Mouse (Mus musculus) heart, adult 18-20 months (tissue): ENCODE measurements around the gene Mtch1. TPM values are rescaled to one million over a fixed set of nuclear protein-coding genes. Genes with fewer than 3 reads are reported as not detected.
"Not testable (repeated sequence)": the region's sequence is repeated elsewhere in the genome, so short reads cannot be mapped to it uniquely, and the experiment has no call there.

ENCODE experiments used
- DNase-seq, 2 experiments: peaks; one replicate each; pipeline ENCODE4 v3.0.0; 2021 to 2022; ENCODE audit warnings: mixed read lengths in 1 of 2
- total RNA-seq, 2 experiments: library from RNA; stranded (reverse); gene quantifications; 2 replicates each; pipeline ENCODE4 v1.2.3; 2021

The Mtch1 gene
- total RNA-seq, 2 experiments from 2014 or later = 193 to 203 TPM

GRCm38 (mm10) chr17:29363109-29363508, 15.4 kb upstream of the Mtch1 start:
- DNase-seq = no peak

- peak in 1 of 2 experiments; percentile 37 for DNase-seq
Measured at GRCm38 (mm10) chr17:29361982-29362691, 14.4 kb upstream of the Mtch1 start.

DNA sequence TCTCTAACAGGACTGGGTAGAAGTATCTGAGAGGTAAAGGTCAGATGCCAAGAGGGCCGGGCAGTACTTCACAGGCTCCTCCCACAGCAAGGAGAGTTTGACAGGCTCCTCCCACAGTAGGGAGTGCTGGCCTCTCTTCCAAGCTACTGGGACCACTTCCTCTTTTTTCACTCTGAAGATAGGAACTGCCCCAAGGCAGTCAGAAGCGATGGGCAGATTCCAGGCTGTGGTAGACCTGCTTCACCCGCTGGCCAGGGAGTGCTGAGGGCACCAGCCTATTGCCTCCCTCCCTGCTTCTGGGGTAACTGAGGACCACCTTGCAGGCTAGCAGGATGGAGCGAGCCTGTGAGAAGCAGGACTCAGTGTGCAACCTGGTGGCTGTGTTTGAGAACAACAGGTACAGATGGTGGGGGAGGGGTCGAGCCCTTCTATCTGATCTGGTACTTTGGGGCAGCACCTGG, 13.1 kb upstream of the Mtch1 start, which contains the start of gene Fgd2:
Gene Fgd2 (plus strand): TSS at position 154 of the 461 bp plus-strand sequence.
- DNase-seq = peak; percentile 33 to 66

DNA sequence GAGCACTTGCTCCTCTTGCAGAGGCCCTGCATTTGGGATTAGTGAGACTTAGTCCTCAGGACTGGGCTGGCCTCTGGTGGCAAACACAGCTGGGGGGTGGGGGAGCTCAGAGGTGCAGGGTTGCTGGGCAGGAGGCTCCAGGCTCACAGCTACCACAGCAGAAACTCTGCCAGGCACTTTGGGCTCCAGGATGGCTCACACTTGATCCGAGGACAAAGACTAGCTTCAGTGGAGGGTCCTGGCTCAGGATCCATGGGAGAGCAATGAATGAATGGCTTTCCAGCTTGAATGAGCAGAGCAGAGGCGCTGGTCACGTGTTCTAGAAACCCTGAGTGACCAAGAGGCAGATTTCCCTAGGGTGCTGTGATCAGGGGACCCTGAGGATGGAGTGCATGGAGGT, 11.2 kb upstream of the Mtch1 start:
- DNase-seq = no peak

DNA sequence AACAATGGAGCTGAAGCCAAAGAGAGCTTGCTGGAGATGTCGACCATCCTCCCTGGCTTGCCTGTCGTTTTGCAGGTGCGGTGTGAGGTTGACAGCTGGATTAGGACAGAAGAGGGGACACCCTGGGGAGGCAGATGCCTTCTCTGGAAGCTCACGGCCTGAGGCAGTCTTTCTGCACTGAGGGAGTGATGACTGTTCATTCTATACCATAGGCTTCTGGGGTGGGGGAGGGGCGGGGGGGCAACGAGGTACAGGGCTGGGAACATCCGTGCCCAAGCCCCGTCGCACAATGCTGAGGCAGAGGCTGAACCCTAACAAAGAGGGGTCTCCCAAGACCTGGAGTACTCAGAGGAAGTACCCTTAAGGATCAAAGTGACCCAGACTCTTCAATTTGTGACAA, 9.1 kb upstream of the Mtch1 start:
- no peak for DNase-seq

DNA sequence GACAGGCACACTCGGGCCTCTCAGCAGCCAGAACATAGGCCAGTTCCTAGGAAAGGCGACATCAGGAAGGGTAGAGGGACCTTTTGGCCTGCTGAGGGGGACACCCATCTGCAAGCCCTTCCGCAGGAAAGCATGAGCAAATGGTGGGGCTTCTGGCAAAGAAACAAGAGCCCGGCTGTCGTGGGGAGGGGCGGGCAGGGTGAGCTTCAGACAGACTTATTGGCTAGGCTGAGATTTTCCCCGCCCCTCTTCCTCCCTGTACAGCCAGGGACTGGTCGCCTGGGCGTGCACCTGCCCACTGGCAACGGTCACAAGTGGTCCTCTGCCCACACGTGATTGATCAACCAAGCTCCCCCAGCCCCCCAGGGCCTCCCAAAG, 8.7 kb upstream of the Mtch1 start:
- DNase-seq = peak in 1 of 2 experiments; percentile 90

- peak; percentile 83 to 87 for DNase-seq
Measured at GRCm38 (mm10) chr17:29355841-29356478, 8.2 kb upstream of the Mtch1 start.

DNA sequence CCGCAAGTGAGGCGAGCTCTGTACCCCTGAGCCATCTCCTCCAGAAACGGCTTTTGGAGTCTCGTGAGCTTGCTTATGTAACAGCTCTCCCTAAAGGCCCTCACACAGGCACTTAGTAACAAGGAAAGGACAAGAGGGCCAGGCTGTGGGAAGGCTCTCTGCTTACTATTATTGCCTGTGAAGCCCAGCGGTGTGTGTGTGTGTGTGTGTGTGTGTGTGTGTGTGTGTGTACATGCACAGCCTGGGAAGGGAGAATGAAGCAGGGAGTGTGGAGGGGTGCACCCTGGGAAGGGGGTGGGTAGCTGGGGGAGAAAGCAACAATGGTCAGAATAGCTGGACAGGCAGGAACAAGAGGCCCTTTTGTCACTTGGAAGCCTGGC, 7.7 kb upstream of the Mtch1 start:
- DNase-seq = peak in 1 of 2 experiments; percentile 41

DNA sequence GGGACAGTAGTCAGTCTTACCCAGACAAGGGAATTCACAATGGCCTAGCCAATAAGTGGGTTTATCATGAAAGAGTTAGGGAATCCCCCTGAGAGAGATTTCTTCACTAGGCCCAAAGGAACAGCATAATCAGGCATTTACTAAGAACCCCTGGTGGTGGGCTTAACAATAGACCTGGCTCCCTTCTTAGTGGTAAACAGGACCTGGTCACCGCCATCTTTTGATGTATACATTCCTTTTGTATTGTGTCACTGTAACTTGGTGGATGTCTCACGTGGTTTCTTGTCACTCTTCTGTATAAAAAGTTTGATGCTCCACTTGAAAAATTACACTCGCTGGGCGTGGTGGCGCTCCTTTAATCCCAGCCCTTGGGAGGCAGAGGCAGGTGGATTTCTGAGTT, 3.3 kb upstream of the Mtch1 start:
- DNase-seq = not testable (repeated sequence)

- DNase-seq = no peak
Measured at GRCm38 (mm10) chr17:29348996-29349395, 1.3 kb upstream of the Mtch1 start.

GRCm38 (mm10) chr17:29347126-29347644, 549 bp downstream of the Mtch1 start:
- DNase-seq = no peak

- peak; percentile 54 to 74 for DNase-seq
Measured at GRCm38 (mm10) chr17:29346496-29347125, 1.1 kb downstream of the Mtch1 start.

- DNase-seq = no peak
Measured at GRCm38 (mm10) chr17:29345272-29345671, 2.5 kb downstream of the Mtch1 start.

- DNase-seq = peak in 1 of 2 experiments; percentile 4
Measured at GRCm38 (mm10) chr17:29343241-29343640, 4.5 kb downstream of the Mtch1 start.

GRCm38 (mm10) chr17:29342010-29342910, 5.5 kb downstream of the Mtch1 start:
- DNase-seq = peak; percentile 81 to 85

- peak; percentile 66 to 72 for DNase-seq
Measured at GRCm38 (mm10) chr17:29341591-29342003, 6.1 kb downstream of the Mtch1 start.

GRCm38 (mm10) chr17:29340406-29341261, 7.1 kb downstream of the Mtch1 start:
- peak; percentile 65 to 75 for DNase-seq

DNA sequence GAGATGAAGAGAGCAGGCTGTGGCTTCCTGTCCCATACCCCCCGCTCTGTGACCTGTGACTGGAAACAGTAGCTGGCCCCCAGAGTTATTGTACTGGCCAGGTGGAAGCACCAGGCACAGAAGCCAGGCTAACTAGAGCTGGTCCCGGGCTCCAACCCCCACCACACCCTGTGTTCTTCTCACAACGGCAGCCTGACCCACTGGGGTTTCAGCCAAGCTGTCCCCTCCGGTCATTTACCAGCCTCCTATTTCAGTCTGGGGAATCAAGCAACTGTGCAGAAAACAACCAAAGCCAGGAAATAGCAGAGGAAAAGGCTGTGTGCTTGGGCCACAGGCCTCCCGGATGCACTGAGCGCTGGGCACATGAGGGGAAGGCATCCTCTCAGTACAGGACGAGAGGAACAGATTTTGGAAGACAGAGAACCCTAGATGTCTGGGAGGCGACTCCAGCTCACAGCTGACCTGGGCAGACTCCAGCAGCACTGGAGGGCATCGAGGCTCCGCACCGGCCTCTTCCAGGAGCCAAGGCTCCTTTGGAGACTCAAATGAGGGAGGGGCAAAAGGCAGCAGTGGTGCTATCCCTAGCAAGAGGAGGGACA, 8.5 kb downstream of the Mtch1 start:
- DNase-seq = peak; percentile 50 to 78

DNA sequence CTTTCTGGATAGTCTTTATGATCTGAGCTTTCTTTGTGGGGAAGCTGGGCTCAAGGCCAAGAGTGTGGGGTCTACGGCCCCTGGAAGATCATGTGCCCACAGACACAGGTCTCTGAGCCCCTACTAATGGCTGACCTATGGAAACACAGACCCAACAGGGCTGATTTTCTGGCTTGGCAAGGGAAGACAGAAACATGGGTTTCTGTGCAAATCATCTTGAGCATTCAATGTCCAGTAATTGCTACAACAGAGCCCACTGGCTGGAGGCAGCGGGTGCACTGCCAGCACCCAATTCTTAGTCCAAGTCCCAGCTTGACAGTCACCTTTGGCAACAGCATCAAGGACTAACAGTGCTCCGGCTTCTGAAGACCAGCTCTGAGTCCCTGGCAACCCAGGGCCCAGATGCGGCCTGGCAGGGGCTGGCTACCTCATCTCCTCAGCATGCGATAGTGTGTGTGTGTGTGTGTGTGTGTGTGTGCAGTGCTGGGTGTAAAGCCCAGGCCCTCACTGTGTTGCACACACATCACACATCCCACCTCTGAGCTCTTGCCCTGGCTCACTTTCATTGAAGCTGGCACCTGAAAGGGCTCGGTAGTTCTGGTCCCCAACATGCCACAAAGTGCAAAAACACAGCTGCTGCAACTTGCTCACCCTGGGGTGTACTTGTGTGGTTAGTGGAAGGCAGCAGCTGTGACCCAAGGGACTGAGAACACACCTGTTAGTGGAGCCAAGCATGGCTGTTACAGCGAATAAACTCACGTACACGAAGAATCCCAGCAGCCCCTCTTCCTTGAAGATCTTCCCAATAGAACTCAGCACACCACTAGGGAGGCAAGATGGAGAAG, 9.5 kb downstream of the Mtch1 start:
- no peak for DNase-seq
